Mouse (Mus musculus): ENCODE results near the gene Tomm40l. TPM values are rescaled to one million over a fixed set of nuclear protein-coding genes. Genes with fewer than 3 reads are reported as not detected.

The Tomm40l gene
- polyA plus RNA-seq, 1 experiment = 61.5 TPM

GRCm38 (mm10) chr1:171193911-171194830 is 28.1 kb downstream of the Tomm40l start:
- TF ChIP-seq GATA1 (IDR thresholded peaks at IDR 0.05; ENCODE audit: low read length) = no peak

GRCm38 (mm10) chr1:171193093-171193840 is 29.0 kb downstream of the Tomm40l start:
- no peak for TF ChIP-seq GATA1 (IDR thresholded peaks at IDR 0.05; ENCODE audit: low read length)

GRCm38 (mm10) chr1:171192283-171192682 is 30.0 kb downstream of the Tomm40l start:
- no peak for TF ChIP-seq GATA1 (IDR thresholded peaks at IDR 0.05; ENCODE audit: low read length)

GRCm38 (mm10) chr1:171190832-171191231 is 31.5 kb downstream of the Tomm40l start:
- no peak for TF ChIP-seq GATA1 (IDR thresholded peaks at IDR 0.05; ENCODE audit: low read length)

- no peak for TF ChIP-seq GATA1 (IDR thresholded peaks at IDR 0.05; ENCODE audit: low read length)
These were observed 32.7 kb downstream of the Tomm40l start for GRCm38 (mm10) chr1:171189476-171190114.

GRCm38 (mm10) chr1:171189046-171189445 is 33.3 kb downstream of the Tomm40l start:
- no peak for TF ChIP-seq GATA1 (IDR thresholded peaks at IDR 0.05; ENCODE audit: low read length)

GRCm38 (mm10) chr1:171187851-171188700 is 34.2 kb downstream of the Tomm40l start:
- no peak for TF ChIP-seq GATA1 (IDR thresholded peaks at IDR 0.05; ENCODE audit: low read length)

- TF ChIP-seq GATA1 (IDR thresholded peaks at IDR 0.05; ENCODE audit: low read length) = no peak
These were observed 36.7 kb downstream of the Tomm40l start for GRCm38 (mm10) chr1:171185655-171186054.

GRCm38 (mm10) chr1:171184314-171184713 is 38.0 kb downstream of the Tomm40l start:
- TF ChIP-seq GATA1 (IDR thresholded peaks at IDR 0.05; ENCODE audit: low read length) = no peak

- no peak for TF ChIP-seq GATA1 (IDR thresholded peaks at IDR 0.05; ENCODE audit: low read length)
These were observed 38.7 kb downstream of the Tomm40l start for GRCm38 (mm10) chr1:171183620-171184019.

GRCm38 (mm10) chr1:171183025-171183424 is 39.3 kb downstream of the Tomm40l start:
- no peak for TF ChIP-seq GATA1 (IDR thresholded peaks at IDR 0.05; ENCODE audit: low read length)

- TF ChIP-seq GATA1 (IDR thresholded peaks at IDR 0.05; ENCODE audit: low read length) = no peak
These were observed 42.7 kb downstream of the Tomm40l start for GRCm38 (mm10) chr1:171179487-171180171.

- TF ChIP-seq GATA1 (IDR thresholded peaks at IDR 0.05; ENCODE audit: low read length) = no peak
These were observed 49.5 kb downstream of the Tomm40l start for GRCm38 (mm10) chr1:171172779-171173178.

GRCm38 (mm10) chr1:171171138-171171537 is 51.2 kb downstream of the Tomm40l start:
- TF ChIP-seq GATA1 (IDR thresholded peaks at IDR 0.05; ENCODE audit: low read length) = no peak

Data from G1E-ER4 (cell line).